Mouse (Mus musculus): ENCODE measurements around the gene Olfr544. TPM values are rescaled to one million over a fixed set of nuclear protein-coding genes. Genes with fewer than 3 reads are reported as not detected.

Gene Olfr544
- polyA plus RNA-seq (2017; shearing (Covaris generic)), result not detected

GRCm38 (mm10) chr7:102488161-102488560, at the start of gene Olfr544:
Gene Olfr544, minus strand, starts transcription at chr7:102488313.

GRCm38 (mm10) chr7:102534449-102534848, 46.3 kb upstream of the Olfr544 start, which contains the start of gene Olfr547:
Gene Olfr547, plus strand, starts transcription at chr7:102534749.

GRCm38 (mm10) chr7:102499473-102499872, 11.4 kb upstream of the Olfr544 start, which contains the start of gene Olfr545:
Gene Olfr545, minus strand, starts transcription at chr7:102499573.

GRCm38 (mm10) chr7:102481579-102481978, 6.5 kb downstream of the Olfr544 start, which contains the start of gene Olfr543:
Gene Olfr543, minus strand, starts transcription at chr7:102481679.

GRCm38 (mm10) chr7:102441657-102442391, 46.3 kb downstream of the Olfr544 start, which contains the start of gene Rrm1:
Gene Rrm1, plus strand, starts transcription at chr7:102441695.

Other genes starting within 250 kb of the Olfr544 start
- 332 TPM for gene Rhog, start 232.3 kb downstream of the Olfr544 start, polyA plus RNA-seq (2017; shearing (Covaris generic))
- 92.2 TPM for gene Stim1, start 220.5 kb downstream of the Olfr544 start, polyA plus RNA-seq (2017; shearing (Covaris generic))
- gene Rrm1, start 46.6 kb downstream of the Olfr544 start, polyA plus RNA-seq (2017; shearing (Covaris generic)), result 54.6 TPM
- gene Olfr543, start 6.6 kb downstream of the Olfr544 start, polyA plus RNA-seq (2017; shearing (Covaris generic)), result not detected
- gene Olfr545, start 11.3 kb upstream of the Olfr544 start, polyA plus RNA-seq (2017; shearing (Covaris generic)), result 0.09 TPM
- not detected for gene Olfr547, start 46.4 kb upstream of the Olfr544 start, polyA plus RNA-seq (2017; shearing (Covaris generic))
- gene Olfr548-ps1, start 52.6 kb upstream of the Olfr544 start, polyA plus RNA-seq (2017; shearing (Covaris generic)), result not detected
- not detected for gene Olfr549, start 61.6 kb upstream of the Olfr544 start, polyA plus RNA-seq (2017; shearing (Covaris generic))
- gene Trim21, start 77.2 kb upstream of the Olfr544 start, polyA plus RNA-seq (2017; shearing (Covaris generic)), result 116 TPM
- gene Olfr550, start 83.1 kb upstream of the Olfr544 start, polyA plus RNA-seq (2017; shearing (Covaris generic)), result not detected
- gene Olfr551, start 103.6 kb upstream of the Olfr544 start, polyA plus RNA-seq (2017; shearing (Covaris generic)), result not detected
- not detected for gene Olfr552, start 109.5 kb upstream of the Olfr544 start, polyA plus RNA-seq (2017; shearing (Covaris generic))
- not detected for gene Olfr553, start 129.9 kb upstream of the Olfr544 start, polyA plus RNA-seq (2017; shearing (Covaris generic))
- not detected for gene Olfr554, start 150.1 kb upstream of the Olfr544 start, polyA plus RNA-seq (2017; shearing (Covaris generic))
- not detected for gene Olfr555, start 170.5 kb upstream of the Olfr544 start, polyA plus RNA-seq (2017; shearing (Covaris generic))
- not detected for gene Olfr556, start 176.6 kb upstream of the Olfr544 start, polyA plus RNA-seq (2017; shearing (Covaris generic))
- 17.4 TPM for gene Trim68, start 199.0 kb upstream of the Olfr544 start, polyA plus RNA-seq (2017; shearing (Covaris generic))
- gene Olfr557, start 207.6 kb upstream of the Olfr544 start, polyA plus RNA-seq (2017; shearing (Covaris generic)), result not detected
- not detected for gene Olfr558, start 213.9 kb upstream of the Olfr544 start, polyA plus RNA-seq (2017; shearing (Covaris generic))
- gene Olfr33, start 230.8 kb upstream of the Olfr544 start, polyA plus RNA-seq (2017; shearing (Covaris generic)), result not detected
- gene Olfr559, start 239.2 kb upstream of the Olfr544 start, polyA plus RNA-seq (2017; shearing (Covaris generic)), result not detected